Mouse (Mus musculus): ENCODE data around the gene Psma6.

- no peak for TF ChIP-seq CTCF (IDR thresholded peaks at IDR 0.05; ENCODE audit: insufficient read depth, low read length)
- TF ChIP-seq POLR2A (IDR thresholded peaks at IDR 0.05; ENCODE audit: borderline replicate concordance, extremely low read depth, low read depth, low read length) = no peak
These were observed 5.4 kb downstream of the Psma6 start for GRCm38 (mm10) chr12:55389132-55390081.

All from lung, adult 2 months (tissue).